Mouse (Mus musculus) forebrain, embryonic 15.5 days (tissue): ENCODE measurements around the gene Wbp2. TPM values are rescaled to one million over a fixed set of nuclear protein-coding genes. Genes with fewer than 3 reads are reported as not detected.
A peak's percentile ranks its signal among the peaks of the same experiment; 100 is the strongest.
"Not testable (repeated sequence)": the region's sequence is repeated elsewhere in the genome, so short reads cannot be mapped to it uniquely, and the experiment has no call there.

Experiments used
- ATAC-seq: fragments of 200-750 bp; cut with Nextera tagmentation; replicated peaks from 2 replicates; pipeline ENCODE4 v1.8.0; 2017; ENCODE audit warnings: mild to moderate bottlenecking, moderate TSS enrichment, moderate library complexity
- H3K27ac ChIP-seq: fragments of 300-500 bp; sonication (generic); replicated peaks from 2 replicates; pipeline ENCODE4 v1.5.1; 2015; ENCODE audit warnings: mild to moderate bottlenecking, inconsistent platforms
- H3K27me3 ChIP-seq: fragments of 300-500 bp; sonication (generic); 2 replicates; pipeline ENCODE4 v1.6.1; 2015; ENCODE audit warnings: inconsistent platforms
- H3K36me3 ChIP-seq: fragments of 300-500 bp; sonication (generic); 2 replicates; pipeline ENCODE4 v1.6.1; 2015; ENCODE audit warnings: mild to moderate bottlenecking, inconsistent platforms
- H3K4me1 ChIP-seq: fragments of 300-500 bp; sonication (generic); 2 replicates; pipeline ENCODE4 v1.6.1; 2015; ENCODE audit warnings: inconsistent platforms
- H3K4me2 ChIP-seq: fragments of 300-500 bp; sonication (generic); replicated peaks from 2 replicates; pipeline ENCODE4 v1.6.1; 2015; ENCODE audit warnings: mild to moderate bottlenecking, inconsistent platforms
- H3K4me3 ChIP-seq: fragments of 300-500 bp; sonication (generic); 2 replicates; pipeline ENCODE4 v1.5.1; 2015; ENCODE audit warnings: mild to moderate bottlenecking, inconsistent platforms
- H3K9ac ChIP-seq: fragments of 300-500 bp; sonication (generic); replicated peaks from 2 replicates; pipeline ENCODE4 v1.6.1; 2015; ENCODE audit warnings: mild to moderate bottlenecking, inconsistent platforms
- H3K9me3 ChIP-seq: fragments of 300-500 bp; sonication (generic); 2 replicates; pipeline ENCODE4 v1.6.1; 2016; ENCODE audit warnings: inconsistent platforms
- WGBS: fragments of 180-500 bp; shearing (Covaris S2); methylation state at CpG from one replicate; pipeline ENCODE4 v1.1.7; 2015; ENCODE audit warnings: mixed read lengths; 5-methylcytosine and 5-hydroxymethylcytosine counted together
- polyA plus RNA-seq: library from polyadenylated mRNA; unstranded; fragments of >200 nt; fragmentation: Nextera tagmentation; extraction: Ambion mirVana; gene quantifications from 2 replicates; pipeline ENCODE4 v1.2.1, GENCODE M21; 2015

The Wbp2 gene
- polyA plus RNA-seq, 1 experiment from 2014 or later = 138 TPM

DNA sequence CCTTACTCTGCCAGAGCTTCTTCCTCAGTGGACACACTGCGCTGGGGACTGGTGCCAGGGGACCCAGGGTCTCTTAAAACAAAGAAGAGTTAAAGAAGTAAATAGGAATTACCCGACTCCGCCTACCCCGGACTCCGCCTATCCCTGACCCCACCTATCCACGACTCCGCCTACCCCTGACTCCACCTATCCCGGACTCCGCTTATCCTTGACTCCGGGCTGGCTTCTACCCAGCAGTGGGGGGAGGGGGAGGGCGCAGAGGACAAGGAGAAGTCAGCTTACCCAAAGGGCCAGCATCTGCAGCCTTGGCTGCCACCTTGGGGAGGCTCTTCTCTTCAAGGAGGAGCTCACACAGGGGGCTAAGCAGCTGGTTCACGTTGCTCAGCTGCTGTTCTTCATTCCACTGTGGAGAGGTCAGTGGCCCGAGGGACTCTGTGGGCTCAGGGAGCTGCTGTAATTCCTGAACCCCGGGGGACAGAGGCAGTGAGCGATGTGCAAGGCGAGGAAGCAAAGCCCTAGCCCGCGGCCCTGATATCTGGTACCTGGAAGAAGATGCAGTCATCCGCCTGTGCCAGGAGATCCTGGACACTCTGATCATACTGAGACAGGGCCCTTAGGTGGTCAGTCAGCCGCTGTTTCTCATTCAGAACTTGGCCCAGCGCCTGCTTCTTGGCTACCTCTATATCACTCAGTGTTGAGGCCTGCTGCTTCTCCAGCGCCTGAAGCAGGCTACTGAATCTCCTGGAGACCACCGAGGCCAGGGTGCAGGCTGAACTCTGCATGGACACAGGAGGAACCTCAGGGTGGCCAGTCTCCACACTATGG lies 40.6 kb upstream of the Wbp2 start, which contains the start of gene Trim47:
Gene Trim47 (minus strand): TSS at position 55 of the 825 bp plus-strand sequence.
- no peak within 1 kb of the TSS for H3K4me3 ChIP-seq
- no peaks in the 10 kb centered on the region for H3K27me3 ChIP-seq
- no peak within 1 kb of the TSS for H3K4me2 ChIP-seq
- ATAC-seq = no peak
- no peak within 1 kb of the TSS for H3K27ac ChIP-seq
- no peaks in the 10 kb centered on the region for H3K9me3 ChIP-seq
- H3K9ac ChIP-seq = no peak within 1 kb of the TSS
- no peaks in the 10 kb centered on the region for H3K36me3 ChIP-seq
- 28% methylated on average over 23 of the region's 23 CpGs for WGBS
- peaks cover 18% of the 10 kb centered on the region for H3K4me1 ChIP-seq

DNA sequence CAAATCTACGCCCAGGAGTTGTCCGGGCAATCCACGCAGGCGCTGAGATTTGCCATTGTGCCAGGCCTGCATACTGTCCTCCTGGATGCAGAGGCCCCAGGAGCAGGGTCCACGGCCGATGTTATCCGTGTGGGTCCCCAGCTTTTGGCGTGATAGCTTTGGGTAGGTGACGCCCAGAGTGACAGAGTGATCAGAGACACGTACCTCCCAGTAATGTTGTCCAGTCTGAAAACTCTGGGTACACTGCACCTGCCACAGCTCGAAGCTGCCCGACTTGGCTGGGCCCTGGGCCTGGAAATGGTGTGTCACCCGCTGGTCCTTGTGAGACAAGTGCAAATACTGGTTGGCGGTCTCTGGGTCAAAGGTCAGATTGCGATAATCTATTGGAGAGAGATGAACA lies 39.5 kb upstream of the Wbp2 start:
- H3K4me3 ChIP-seq = no peak overlapping the region
- peaks cover 15% of the 10 kb centered on the region for H3K4me1 ChIP-seq
- WGBS = 93% methylated on average over 15 of the region's 15 CpGs
- H3K9me3 ChIP-seq = no peaks in the 10 kb centered on the region
- no peak for ATAC-seq
- no peaks in the 10 kb centered on the region for H3K36me3 ChIP-seq
- H3K9ac ChIP-seq = no peak overlapping the region
- no peak overlapping the region for H3K4me2 ChIP-seq
- H3K27ac ChIP-seq = no peak overlapping the region
- no peaks in the 10 kb centered on the region for H3K27me3 ChIP-seq

DNA sequence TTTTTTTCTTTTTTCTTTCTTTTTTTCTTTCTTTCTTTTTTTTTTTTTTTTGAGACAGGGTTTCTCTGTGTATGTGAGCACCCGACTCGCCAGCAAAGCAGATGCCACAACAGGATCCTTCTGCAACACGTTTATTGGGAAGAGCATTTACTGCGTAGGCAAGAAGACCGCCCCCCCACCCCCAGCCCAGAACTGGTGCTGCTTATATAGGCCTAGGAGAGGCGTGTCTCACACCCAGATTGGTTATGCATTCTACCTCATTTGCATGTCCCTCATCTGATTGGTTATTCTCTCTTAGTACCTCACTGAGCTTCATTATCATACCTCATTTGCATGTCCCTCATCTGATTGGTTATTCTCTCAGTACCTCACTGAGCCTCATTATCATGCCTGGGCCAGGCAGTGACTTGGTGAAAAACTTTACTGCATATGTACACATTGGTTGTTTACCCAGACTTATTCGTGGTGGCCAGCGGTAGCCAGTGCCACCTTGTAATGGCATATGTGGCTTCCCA lies 35.0 kb upstream of the Wbp2 start:
- WGBS = 85% methylated on average over 8 of the region's 8 CpGs

DNA sequence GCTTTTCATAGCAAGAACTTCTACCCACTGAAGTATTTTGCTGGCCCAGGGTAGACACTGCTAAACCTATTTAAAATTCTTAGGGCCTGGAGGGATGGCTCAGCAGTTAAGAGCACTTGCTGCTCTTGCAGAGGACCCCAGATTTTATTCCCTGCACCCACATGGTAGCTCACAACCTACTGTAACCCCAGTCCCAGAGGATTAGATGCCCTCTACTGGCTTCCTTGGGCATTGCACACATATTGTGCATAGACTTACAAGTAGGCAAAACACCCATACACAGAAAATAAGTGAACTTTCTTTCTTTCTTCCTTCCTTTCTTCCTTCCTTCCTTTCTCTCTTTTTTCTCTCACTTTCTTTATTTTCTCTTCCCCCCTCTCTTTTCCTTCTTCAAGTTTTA lies 31.0 kb upstream of the Wbp2 start:
- Histone ChIP-seq H3K27me3 (no peaks in the 10 kb centered on the region), H3K36me3 (no peaks in the 10 kb centered on the region), H3K4me2 (no peak overlapping the region), H3K4me1 (no peaks in the 10 kb centered on the region), H3K27ac (no peak overlapping the region), H3K4me3 (no peak overlapping the region), H3K9ac (no peak overlapping the region), H3K9me3 (no peaks in the 10 kb centered on the region)
- ATAC-seq = no peak

More for the DNA sequence above, 35.0 kb upstream of the Wbp2 start:
- not testable (repeated sequence) for H3K27ac ChIP-seq, H3K27me3 ChIP-seq, H3K9me3 ChIP-seq, H3K4me2 ChIP-seq, H3K4me3 ChIP-seq, ATAC-seq, H3K36me3 ChIP-seq, H3K9ac ChIP-seq, H3K4me1 ChIP-seq

DNA sequence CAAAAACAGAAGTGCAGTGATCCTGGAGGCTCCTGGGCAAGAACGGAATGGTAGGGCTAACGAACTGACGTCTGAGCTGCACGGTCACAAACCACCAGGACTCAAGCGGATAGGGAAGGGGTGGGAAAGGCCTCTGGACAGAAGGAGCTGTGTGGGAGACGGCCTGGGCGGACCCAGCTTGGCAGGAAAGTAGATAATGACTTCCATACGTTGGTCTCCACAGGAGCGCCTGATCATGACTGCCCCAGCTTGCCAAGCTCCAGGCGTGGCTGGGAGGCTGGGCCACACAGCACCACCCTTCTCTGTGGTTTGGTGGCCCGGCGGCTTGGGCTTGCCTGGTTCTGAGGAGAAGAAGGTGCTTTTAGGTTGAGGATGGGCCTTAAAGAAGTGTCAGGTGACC lies 30.4 kb upstream of the Wbp2 start:
- no peak overlapping the region for H3K9ac ChIP-seq
- no peak overlapping the region for H3K4me3 ChIP-seq
- H3K27ac ChIP-seq = no peak overlapping the region
- 72% methylated on average over 12 of the region's 12 CpGs for WGBS
- no peaks in the 10 kb centered on the region for H3K27me3 ChIP-seq
- no peaks in the 10 kb centered on the region for H3K9me3 ChIP-seq
- no peaks in the 10 kb centered on the region for H3K4me1 ChIP-seq
- ATAC-seq = no peak
- no peak overlapping the region for H3K4me2 ChIP-seq
- no peaks in the 10 kb centered on the region for H3K36me3 ChIP-seq

DNA sequence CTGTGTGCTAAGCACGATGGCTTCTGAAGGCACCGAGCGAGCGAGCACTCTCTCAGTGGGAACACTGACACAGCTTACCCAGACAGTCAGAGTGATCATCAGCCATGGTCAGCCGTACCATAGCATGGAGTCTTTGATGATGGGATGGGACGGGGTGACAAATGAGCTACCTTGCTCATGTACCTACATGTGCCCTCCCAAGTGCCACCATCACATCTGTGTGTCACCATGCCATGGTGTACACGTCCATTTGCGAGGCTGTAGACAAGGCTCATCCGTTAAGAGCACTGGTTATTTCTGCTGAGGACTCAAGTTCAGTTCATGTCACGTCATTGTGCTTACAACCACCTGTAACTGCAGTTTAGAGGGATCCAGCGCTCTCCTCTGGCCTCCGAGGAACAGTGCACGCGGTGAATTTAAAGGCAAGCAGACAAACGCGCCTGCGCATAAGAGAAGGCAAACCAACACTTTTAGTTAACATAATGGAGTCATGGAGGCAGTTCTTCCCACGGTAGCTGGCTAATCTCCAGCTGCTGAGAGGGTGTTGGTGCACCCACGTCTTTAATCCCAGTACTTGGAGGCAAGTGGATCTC lies 24.9 kb upstream of the Wbp2 start:
- 85% methylated on average over 19 of the region's 19 CpGs for WGBS
- Histone ChIP-seq H3K4me2 (no peak overlapping the region), H3K9me3 (no peaks in the 10 kb centered on the region), H3K27me3 (peaks cover 54% of the 10 kb centered on the region), H3K4me1 (peaks cover 30% of the 10 kb centered on the region), H3K9ac (no peak overlapping the region), H3K4me3 (no peak overlapping the region), H3K27ac (no peak overlapping the region), H3K36me3 (no peaks in the 10 kb centered on the region)
- no peak for ATAC-seq

DNA sequence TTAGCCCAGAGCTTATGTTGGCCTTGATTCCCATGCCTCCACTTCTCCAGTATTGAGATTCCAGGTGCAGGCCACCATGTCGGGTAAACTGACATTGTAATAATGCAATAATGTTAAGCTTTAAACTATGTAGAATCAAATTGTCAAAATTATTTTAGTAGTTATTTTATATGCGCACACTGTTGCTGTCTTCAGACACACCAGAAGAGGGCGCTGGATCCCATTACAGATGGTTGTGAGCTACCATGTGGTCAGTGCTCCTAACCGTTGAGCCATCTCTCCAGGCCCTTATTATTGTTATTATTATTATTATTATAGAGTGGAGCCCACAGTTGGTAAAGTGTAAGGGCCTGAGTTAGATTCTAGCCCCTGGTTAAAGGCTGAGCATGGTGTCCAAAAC lies 24.3 kb upstream of the Wbp2 start:
- Histone ChIP-seq H3K27me3 (peaks cover 59% of the 10 kb centered on the region), H3K4me3 (no peak overlapping the region), H3K9me3 (no peaks in the 10 kb centered on the region), H3K4me2 (no peak overlapping the region), H3K4me1 (peaks cover 34% of the 10 kb centered on the region), H3K27ac (no peak overlapping the region), H3K36me3 (no peaks in the 10 kb centered on the region), H3K9ac (no peak overlapping the region)
- no peak for ATAC-seq
- 83% methylated on average over 4 of the region's 4 CpGs for WGBS

DNA sequence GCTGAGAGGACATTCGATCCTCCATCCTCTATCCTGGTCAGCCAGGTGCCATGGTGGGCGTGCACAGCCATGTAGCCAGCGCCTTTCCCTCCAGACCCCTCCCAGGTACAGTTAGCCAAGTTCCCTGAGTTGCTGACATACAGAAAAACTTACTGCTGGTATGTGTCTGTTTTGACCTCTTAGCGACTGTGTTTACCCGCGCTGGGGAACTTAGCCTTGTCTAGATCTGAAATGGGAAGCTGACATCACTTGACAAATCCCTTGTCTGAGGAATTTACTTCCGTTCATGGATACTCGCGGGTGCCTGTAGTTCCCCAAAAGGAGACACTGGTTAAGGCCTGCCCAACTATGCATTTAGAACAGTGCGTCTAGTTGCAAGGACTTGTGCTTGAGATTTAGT lies 23.7 kb upstream of the Wbp2 start:
- H3K4me1 ChIP-seq = peaks cover 34% of the 10 kb centered on the region
- peaks cover 65% of the 10 kb centered on the region for H3K27me3 ChIP-seq
- no peak for ATAC-seq
- H3K4me2 ChIP-seq = peak overlapping the region; percentile 46; the same call in 1 of the 2 replicates
- H3K27ac ChIP-seq = no peak overlapping the region
- H3K36me3 ChIP-seq = no peaks in the 10 kb centered on the region
- H3K9ac ChIP-seq = no peak overlapping the region
- peak overlapping the region; percentile 35 for H3K4me3 ChIP-seq
- H3K9me3 ChIP-seq = no peaks in the 10 kb centered on the region
- WGBS = 39% methylated on average over 10 of the region's 10 CpGs

DNA sequence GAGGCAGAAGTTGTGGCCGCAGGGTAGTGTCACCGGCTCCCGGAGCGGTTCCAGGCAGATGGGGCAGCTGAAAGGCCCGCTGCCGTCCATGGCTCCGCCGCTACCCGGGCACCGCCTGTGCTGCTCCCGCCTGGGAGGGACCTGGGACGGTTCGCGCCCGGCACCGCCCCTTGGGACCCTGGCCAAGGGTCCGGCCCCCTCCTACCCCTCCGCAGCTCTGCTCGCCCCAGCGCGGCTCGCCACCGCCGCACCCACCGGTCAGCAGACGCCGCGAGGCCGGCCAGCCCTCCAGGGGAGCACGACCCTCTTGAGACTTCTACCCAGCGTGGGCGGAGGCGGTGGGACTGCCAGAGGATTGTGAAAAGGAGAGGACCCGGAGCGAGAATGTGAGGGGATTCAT lies 23.3 kb upstream of the Wbp2 start:
- WGBS = under 1% methylated on average over 25 of the region's 35 CpGs
- Histone ChIP-seq H3K4me2 (peak overlapping the region; percentile 46), H3K9ac (no peak overlapping the region), H3K27ac (no peak overlapping the region), H3K36me3 (no peaks in the 10 kb centered on the region), H3K9me3 (no peaks in the 10 kb centered on the region), H3K4me1 (peaks cover 34% of the 10 kb centered on the region), H3K4me3 (peak overlapping the region; percentile 35), H3K27me3 (peaks cover 67% of the 10 kb centered on the region)
- 0 out of 2 replicates have a peak, but pooled peaks have one; percentile 29 for ATAC-seq

DNA sequence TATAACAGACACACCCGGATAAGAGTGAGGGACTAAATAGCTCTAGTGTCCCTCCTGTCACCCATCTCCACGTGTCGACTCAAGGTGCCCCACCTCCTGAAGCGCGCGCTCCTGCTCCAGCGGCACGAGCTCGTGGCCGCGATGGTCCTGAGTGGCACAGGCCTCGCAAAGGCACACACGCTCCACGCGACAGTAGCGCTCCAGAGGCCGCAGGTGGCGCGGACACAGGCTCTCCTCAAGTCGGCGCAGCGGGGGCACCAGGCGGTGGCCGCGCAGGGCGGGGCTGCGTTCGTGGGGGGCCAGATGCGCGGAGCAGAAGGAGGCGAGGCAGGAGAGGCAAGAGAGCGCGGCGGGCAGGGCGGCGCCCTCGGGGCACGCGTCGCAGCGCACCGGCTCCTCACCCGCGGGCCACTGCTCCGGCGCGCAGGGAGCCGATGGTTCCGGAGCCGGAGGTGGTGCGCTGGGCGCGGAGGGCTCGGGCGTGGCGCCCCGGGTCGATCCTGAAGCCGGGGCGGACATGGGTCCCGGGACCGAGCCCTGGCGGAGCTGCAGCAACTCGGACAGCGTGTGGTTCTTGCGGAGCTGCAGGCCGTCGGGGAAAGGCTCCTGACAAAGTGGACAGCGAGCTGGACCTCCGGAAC lies 22.8 kb upstream of the Wbp2 start:
- 2% methylated on average over 69 of the region's 70 CpGs for WGBS
- H3K9ac ChIP-seq = 0 out of 2 replicates have a peak overlapping the region, but pooled peaks have one; percentile 7
- no peaks in the 10 kb centered on the region for H3K9me3 ChIP-seq
- H3K4me3 ChIP-seq = peak overlapping the region; percentile 35
- no peaks in the 10 kb centered on the region for H3K36me3 ChIP-seq
- no peak overlapping the region for H3K27ac ChIP-seq
- ATAC-seq = no peak
- H3K4me2 ChIP-seq = peak overlapping the region; percentile 46
- peaks cover 67% of the 10 kb centered on the region for H3K27me3 ChIP-seq
- H3K4me1 ChIP-seq = peaks cover 35% of the 10 kb centered on the region

DNA sequence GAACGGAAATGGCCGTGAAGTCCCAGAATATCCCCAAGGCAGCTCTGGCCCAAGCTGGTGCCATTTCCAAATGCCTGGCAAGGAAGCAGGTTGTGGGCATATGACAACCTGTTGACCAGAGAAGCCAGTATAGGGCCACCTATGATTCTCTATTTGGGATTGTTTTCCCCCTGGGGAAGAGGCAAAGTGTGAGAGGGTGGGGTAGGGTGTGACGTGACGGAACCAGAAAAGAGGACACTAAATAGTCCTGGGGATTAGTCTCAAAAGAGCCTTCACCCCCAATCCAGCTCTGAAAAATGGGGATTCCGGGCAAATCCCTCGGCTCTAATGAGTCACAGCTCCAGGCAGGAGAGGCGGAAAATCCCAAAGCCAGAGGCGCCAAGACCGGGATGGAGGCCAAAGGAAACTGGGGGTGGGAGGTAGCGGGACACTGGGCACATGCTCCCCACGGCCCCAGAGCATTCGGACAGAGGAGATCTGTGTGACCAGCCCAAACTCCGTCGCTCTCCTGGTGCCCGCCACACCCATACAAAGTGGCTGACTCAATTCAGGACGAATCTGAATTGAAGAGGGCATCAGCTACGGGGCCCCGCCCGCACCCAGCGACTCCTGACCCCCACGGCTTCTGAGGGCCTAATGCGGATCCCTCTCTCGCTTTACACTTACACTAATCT lies 21.8 kb upstream of the Wbp2 start:
- no peak overlapping the region for H3K9ac ChIP-seq
- no peaks in the 10 kb centered on the region for H3K9me3 ChIP-seq
- H3K4me1 ChIP-seq = peaks cover 44% of the 10 kb centered on the region
- peaks cover 67% of the 10 kb centered on the region for H3K27me3 ChIP-seq
- ATAC-seq = no peak
- H3K4me3 ChIP-seq = peak overlapping the region; percentile 35; the same call in 1 of the 2 replicates
- H3K4me2 ChIP-seq = peak overlapping the region; percentile 46
- WGBS = 3% methylated on average over 23 of the region's 23 CpGs
- no peak overlapping the region for H3K27ac ChIP-seq
- H3K36me3 ChIP-seq = no peaks in the 10 kb centered on the region
